Mouse (Mus musculus) liver, postnatal 0 days (tissue): Measurements from ENCODE around the gene Cgn.

Experiments used
- CTCF ChIP-seq: sonication (generic); IDR thresholded peaks from 2 replicates; pipeline ENCODE4 v1.5.1; 2016; ENCODE audit warnings: antibody characterized with exemption, low read depth
- EP300 ChIP-seq: IDR thresholded peaks from 2 replicates; pipeline ENCODE4 v1.6.1; 2016; ENCODE audit warnings: antibody characterized with exemption, low read depth, mild to moderate bottlenecking

DNA sequence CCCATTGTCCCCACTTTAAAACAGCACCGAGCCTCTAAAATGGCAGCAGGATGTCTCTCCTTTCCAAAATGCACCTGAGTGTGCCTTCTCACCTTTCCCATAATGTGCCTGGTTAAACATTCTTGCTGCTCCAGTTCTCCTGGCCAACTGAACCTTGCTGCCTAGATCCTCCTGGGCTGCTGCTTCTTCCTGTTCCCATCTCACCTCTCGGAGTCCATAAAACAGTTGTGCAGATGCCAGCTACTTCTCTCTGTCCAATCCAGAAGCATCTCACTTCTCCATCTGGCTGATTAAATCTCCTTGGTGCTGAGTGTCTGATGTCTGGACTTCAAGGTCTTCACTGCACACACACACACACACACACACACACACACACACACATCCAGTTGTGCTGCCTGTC is 31.4 kb upstream of the Cgn start:
- no peak for TF ChIP-seq CTCF
- no peak for TF ChIP-seq EP300
